Comparison of ENCODE assay signal across 12 mouse cellular contexts in genomic region chr7:141340023-141340422, GRCm38 (mm10). TPM values are rescaled to one million over a fixed set of nuclear protein-coding genes. Genes with fewer than 3 reads are reported as not detected.
DNase-seq lines count a peak whose midpoint lies in the region; ATAC-seq and TF ChIP-seq lines count a peak whose summit lies in the region.
"Had no signal": no experiment of that assay in that cellular context is flagged by ENCODE, and none has a peak within 500 bp of the region (broad histone marks: within the 10 kb centered on the region; RNA-seq: fewer than 3 reads in every experiment).

No protein-coding gene starts in this region.

- peak overlapping the region; percentile 37 for H3K4me3 ChIP-seq in lung, adult 2 months (replicated peaks; ENCODE audit: extremely low read depth, low read depth, low read length)
- H3K4me3 ChIP-seq in embryonic facial prominence, embryonic 13.5 days, result no peak overlapping the region
- peak overlapping the region; percentile 41 for H3K4me3 ChIP-seq in stomach, embryonic 15.5 days (replicated peaks)

- DNase-seq in lung, adult 2 months, result no peak
- no peak for DNase-seq in lung, postnatal 14 days
- peak; percentile 69 to 86 for DNase-seq in kidney, postnatal 25 days
- no peak for DNase-seq in cerebellum, postnatal 25 days
- DNase-seq in thymus, postnatal 0 days (ENCODE audit: low spot score), result no peak
- DNase-seq: adrenal gland, adult 8-10 months; cerebellum, adult 9-11 months; heart, postnatal 10 days had no signal

- H3K27me3 ChIP-seq in embryonic facial prominence, embryonic 13.5 days, result peaks cover 15% of the 10 kb centered on the region
- no peaks in the 10 kb centered on the region; the same call in 1 of the 2 replicates for H3K27me3 ChIP-seq in stomach, embryonic 15.5 days (replicated peaks)

- H3K9me3 ChIP-seq in embryonic facial prominence, embryonic 13.5 days, result no peaks in the 10 kb centered on the region
- no peaks in the 10 kb centered on the region for H3K9me3 ChIP-seq in stomach, embryonic 15.5 days

- H3K9ac ChIP-seq in embryonic facial prominence, embryonic 13.5 days, result 0 out of 2 replicates have a peak overlapping the region, but pooled peaks have one; percentile 8
- no peak overlapping the region for H3K9ac ChIP-seq in stomach, embryonic 15.5 days

- no peak for TF ChIP-seq CTCF in lung, adult 2 months (IDR thresholded peaks at IDR 0.05; ENCODE audit: insufficient read depth, low read length)

- no peak overlapping the region for H3K27ac ChIP-seq in embryonic facial prominence, embryonic 13.5 days
- peak overlapping the region; percentile 78 for H3K27ac ChIP-seq in stomach, embryonic 15.5 days

- no peak for TF ChIP-seq POLR2A in lung, adult 2 months (IDR thresholded peaks at IDR 0.05; ENCODE audit: borderline replicate concordance, extremely low read depth, low read depth, low read length)

- peaks cover 8% of the 10 kb centered on the region for H3K4me1 ChIP-seq in lung, adult 2 months (ENCODE audit: control insufficient read depth, insufficient read depth, low read length)
- H3K4me1 ChIP-seq in embryonic facial prominence, embryonic 13.5 days, result peaks cover 19% of the 10 kb centered on the region
- peaks cover 20% of the 10 kb centered on the region for H3K4me1 ChIP-seq in stomach, embryonic 15.5 days

- peaks cover 3% of the 10 kb centered on the region; the same call in 1 of the 2 replicates for H3K36me3 ChIP-seq in embryonic facial prominence, embryonic 13.5 days
- peaks cover 2% of the 10 kb centered on the region; the same call in 1 of the 2 replicates for H3K36me3 ChIP-seq in stomach, embryonic 15.5 days

- 59% methylated on average over 7 of the region's 7 CpGs for WGBS in lung, adult 2 months
- 72% methylated on average over 7 of the region's 7 CpGs for whole genome bisulfite sequencing in embryonic facial prominence, embryonic 13.5 days
- WGBS in stomach, embryonic 15.5 days, result 72% methylated on average over 7 of the region's 7 CpGs

- ATAC-seq in embryonic facial prominence, embryonic 13.5 days (ENCODE audit: insufficient number of reproducible peaks, insufficient read depth, low FRiP score, low TSS enrichment, low read depth), result no peak
- no peak for ATAC-seq in stomach, embryonic 15.5 days (ENCODE audit: insufficient read depth, low FRiP score, low read depth)
- no peak for ATAC-seq in erythroid progenitor cell, adult 5-6 weeks (replicated peaks; ENCODE audit: low FRiP score, poor library complexity, severe bottlenecking)

- peak overlapping the region; percentile 63; the same call in 1 of the 2 replicates for H3K4me2 ChIP-seq in embryonic facial prominence, embryonic 13.5 days
- peak overlapping the region; percentile 56 for H3K4me2 ChIP-seq in stomach, embryonic 15.5 days

RNA-seq across cellular contexts. Expression of gene Eps8l2, which starts 1.3 kb away (rescaled TPM):
- 112 and 143 TPM in 2 replicates for polyA plus RNA-seq in lung, adult 2 months (2012; rRNA removed)
- polyA plus RNA-seq in embryonic facial prominence, embryonic 13.5 days (2015; fragmentation: Nextera tagmentation; extraction: Ambion mirVana), result 12.1 and 13.1 TPM in 2 replicates
- 59.6 and 59.7 TPM in 2 replicates for polyA plus RNA-seq in stomach, embryonic 15.5 days (2015; fragmentation: Nextera tagmentation; extraction: Ambion mirVana)
- total RNA-seq in erythroid progenitor cell, adult 5-6 weeks (2015; ENCODE audit: low replicate concordance), result not detected in 2 replicates
- total RNA-seq in erythroid progenitor cell, adult 5-6 weeks (2017; ENCODE audit: low replicate concordance), result 1.4 TPM in 1 of 2 replicates, not detected in the other
- 8.1 and 10.4 TPM in 2 replicates for polyA plus RNA-seq in thymus, postnatal 0 days (2015; fragmentation: Nextera tagmentation; extraction: Ambion mirVana)

RNA-seq across cellular contexts. Expression of gene Tmem80, which starts 12.5 kb away (rescaled TPM):
- 37.2 and 49.2 TPM in 2 replicates for polyA plus RNA-seq in lung, adult 2 months (2012; rRNA removed)
- 57.7 and 58.0 TPM in 2 replicates for polyA plus RNA-seq in embryonic facial prominence, embryonic 13.5 days (2015; fragmentation: Nextera tagmentation; extraction: Ambion mirVana)
- polyA plus RNA-seq in stomach, embryonic 15.5 days (2015; fragmentation: Nextera tagmentation; extraction: Ambion mirVana), result 39.3 and 40.6 TPM in 2 replicates
- 13.4 and 26.7 TPM in 2 replicates for total RNA-seq in erythroid progenitor cell, adult 5-6 weeks (2015; ENCODE audit: low replicate concordance)
- 8.3 and 8.6 TPM in 2 replicates for total RNA-seq in erythroid progenitor cell, adult 5-6 weeks (2017; ENCODE audit: low replicate concordance)
- 43.0 and 45.6 TPM in 2 replicates for polyA plus RNA-seq in thymus, postnatal 0 days (2015; fragmentation: Nextera tagmentation; extraction: Ambion mirVana)

RNA-seq across cellular contexts. Expression of gene Deaf1, which starts 12.5 kb away (rescaled TPM):
- polyA plus RNA-seq in lung, adult 2 months (2012; rRNA removed), result 18.6 and 22.7 TPM in 2 replicates
- polyA plus RNA-seq in embryonic facial prominence, embryonic 13.5 days (2015; fragmentation: Nextera tagmentation; extraction: Ambion mirVana), result 81.1 and 83.3 TPM in 2 replicates
- polyA plus RNA-seq in stomach, embryonic 15.5 days (2015; fragmentation: Nextera tagmentation; extraction: Ambion mirVana), result 66.9 and 70.8 TPM in 2 replicates
- 46.5 and 55.8 TPM in 2 replicates for total RNA-seq in erythroid progenitor cell, adult 5-6 weeks (2015; ENCODE audit: low replicate concordance)
- total RNA-seq in erythroid progenitor cell, adult 5-6 weeks (2017; ENCODE audit: low replicate concordance), result 26.2 and 40.8 TPM in 2 replicates
- 25.6 and 27.6 TPM in 2 replicates for polyA plus RNA-seq in thymus, postnatal 0 days (2015; fragmentation: Nextera tagmentation; extraction: Ambion mirVana)

RNA-seq across cellular contexts. Expression of gene Drd4, which starts 48.2 kb away (rescaled TPM):
- not detected in 2 replicates for polyA plus RNA-seq in lung, adult 2 months (2012; rRNA removed)
- polyA plus RNA-seq in embryonic facial prominence, embryonic 13.5 days (2015; fragmentation: Nextera tagmentation; extraction: Ambion mirVana), result 1.3 and 1.7 TPM in 2 replicates
- polyA plus RNA-seq in stomach, embryonic 15.5 days (2015; fragmentation: Nextera tagmentation; extraction: Ambion mirVana), result 0.19 and 0.28 TPM in 2 replicates
- not detected in 2 replicates for total RNA-seq in erythroid progenitor cell, adult 5-6 weeks (2015; ENCODE audit: low replicate concordance)
- total RNA-seq in erythroid progenitor cell, adult 5-6 weeks (2017; ENCODE audit: low replicate concordance), result not detected in 2 replicates
- polyA plus RNA-seq in thymus, postnatal 0 days (2015; fragmentation: Nextera tagmentation; extraction: Ambion mirVana), result 0.33 and 0.40 TPM in 2 replicates
- total RNA-seq: heart, postnatal 10 days; megakaryocyte progenitor cell, adult 5-6 weeks had no signal

RNA-seq across cellular contexts. Expression of gene Taldo1, which starts 52.0 kb away (rescaled TPM):
- 145 and 204 TPM in 2 replicates for polyA plus RNA-seq in lung, adult 2 months (2012; rRNA removed)
- polyA plus RNA-seq in embryonic facial prominence, embryonic 13.5 days (2015; fragmentation: Nextera tagmentation; extraction: Ambion mirVana), result 268 and 277 TPM in 2 replicates
- polyA plus RNA-seq in stomach, embryonic 15.5 days (2015; fragmentation: Nextera tagmentation; extraction: Ambion mirVana), result 347 and 384 TPM in 2 replicates
- total RNA-seq in erythroid progenitor cell, adult 5-6 weeks (2015; ENCODE audit: low replicate concordance), result 108 and 138 TPM in 2 replicates
- 354 and 496 TPM in 2 replicates for total RNA-seq in erythroid progenitor cell, adult 5-6 weeks (2017; ENCODE audit: low replicate concordance)
- polyA plus RNA-seq in thymus, postnatal 0 days (2015; fragmentation: Nextera tagmentation; extraction: Ambion mirVana), result 379 and 423 TPM in 2 replicates

Comparison
In these comparisons a context has a peak if more than half of its experiments do, and no peak if none do; other contexts are left out.
1. DNase-seq: peak in kidney, postnatal 25 days (2 of 2); none in lung, adult 2 months (single experiment), lung, postnatal 14 days (single experiment), cerebellum, postnatal 25 days (0 of 2) and thymus, postnatal 0 days (single experiment).